Mouse (Mus musculus) gastrocnemius, adult 2 months (tissue): ENCODE measurements around the gene Mylk. TPM values are rescaled to one million over a fixed set of nuclear protein-coding genes. Genes with fewer than 3 reads are reported as not detected.

Experiments used
- DNase-seq: peaks from one replicate; pipeline ENCODE4 v3.0.0; 2022
- H3K27ac ChIP-seq: fragments of 200-600 bp; 2 replicates; pipeline ENCODE4 v1.8.1; 2022; ENCODE audit warnings: mild to moderate bottlenecking
- H3K4me3 ChIP-seq: fragments of 200-600 bp; 2 replicates; pipeline ENCODE4 v1.8.1; 2022; ENCODE audit warnings: mild to moderate bottlenecking, moderate library complexity
- CTCF ChIP-seq: fragments of 200-600 bp; IDR thresholded peaks from 2 replicates; pipeline ENCODE4 v1.8.1; 2022; ENCODE audit warnings: antibody characterized with exemption, mild to moderate bottlenecking, moderate library complexity
- intact Hi-C: fragments of 180-260 bp; cut with DNase I; formaldehyde crosslinking; loops from one replicate; pipeline ENCODE4 v1.15.1; 2025
- total RNA-seq, 2 experiments: library from RNA; stranded (reverse); gene quantifications; 2 replicates each; pipeline ENCODE4 v1.2.3; 2021

Mylk gene
- total RNA-seq, 2 experiments from 2014 or later, result 22.7 to 29.5 TPM

GRCm38 (mm10) chr16:35018470-35018974 is 273.5 kb downstream of the Mylk start:
- no peak for TF ChIP-seq CTCF
- no peak for DNase-seq
- Histone ChIP-seq H3K27ac (no peak overlapping the region), H3K4me3 (no peak overlapping the region)
- intact Hi-C loops, result no loop called here

GRCm38 (mm10) chr16:35021903-35022241 is 276.9 kb downstream of the Mylk start:
- Histone ChIP-seq H3K4me3 (peak overlapping the region; percentile 96), H3K27ac (peak overlapping the region; percentile 92)
- intact Hi-C loops, result no loop called here
- no peak for DNase-seq
- no peak for TF ChIP-seq CTCF

- no peak for TF ChIP-seq CTCF
- peak; percentile 96 for DNase-seq
- Histone ChIP-seq H3K27ac (peak within 1 kb of the TSS; percentile 92), H3K4me3 (peak within 1 kb of the TSS; percentile 96)
- intact Hi-C loops, result no loop called here
Observed at GRCm38 (mm10) chr16:35022242-35023137, 277.5 kb downstream of the Mylk start, which contains the start of gene Hacd2. Hacd2 (plus strand) TSS chr16:35022428.

GRCm38 (mm10) chr16:35023138-35023735 is 278.2 kb downstream of the Mylk start:
- no peak for DNase-seq
- intact Hi-C loops, result no loop called here
- H3K4me3 ChIP-seq, result peak overlapping the region; percentile 96
- TF ChIP-seq CTCF, result no peak
- peak overlapping the region; percentile 92 for H3K27ac ChIP-seq

- H3K4me3 ChIP-seq, result no peak overlapping the region
- TF ChIP-seq CTCF, result peak; percentile 18; the same call in 1 of the 2 replicates
- intact Hi-C loops, result no loop called here
- no peak for DNase-seq
- no peak overlapping the region for H3K27ac ChIP-seq
Observed at GRCm38 (mm10) chr16:35024300-35024699, 279.3 kb downstream of the Mylk start.

GRCm38 (mm10) chr16:35025347-35025746 is 280.3 kb downstream of the Mylk start:
- no peak overlapping the region for H3K4me3 ChIP-seq
- H3K27ac ChIP-seq, result no peak overlapping the region
- TF ChIP-seq CTCF, result no peak
- no peak for DNase-seq
- intact Hi-C loops, result no loop called here

- intact Hi-C loops, result no loop called here
- TF ChIP-seq CTCF, result no peak
- peak overlapping the region; percentile 56 for H3K27ac ChIP-seq
Observed at GRCm38 (mm10) chr16:35033241-35033640, 288.2 kb downstream of the Mylk start.

GRCm38 (mm10) chr16:35033809-35034577 is 289.0 kb downstream of the Mylk start:
- H3K4me3 ChIP-seq, result peak overlapping the region; percentile 7; the same call in 1 of the 2 replicates
- TF ChIP-seq CTCF, result no peak
- intact Hi-C loops, result no loop called here
- peak overlapping the region; percentile 56 for H3K27ac ChIP-seq
- DNase-seq, result no peak

More at GRCm38 (mm10) chr16:35033241-35033640, 288.2 kb downstream of the Mylk start:
- H3K4me3 ChIP-seq, result no peak overlapping the region
- DNase-seq, result no peak

GRCm38 (mm10) chr16:35034971-35035370 is 290.0 kb downstream of the Mylk start:
- Histone ChIP-seq H3K4me3 (no peak overlapping the region), H3K27ac (peak overlapping the region; percentile 56)
- intact Hi-C loops, result no loop called here
- TF ChIP-seq CTCF, result no peak
- DNase-seq, result no peak

- intact Hi-C loops, result no loop called here
- DNase-seq, result no peak
- Histone ChIP-seq H3K4me3 (no peak overlapping the region), H3K27ac (no peak overlapping the region)
- no peak for TF ChIP-seq CTCF
Observed at GRCm38 (mm10) chr16:35036754-35037153, 291.7 kb downstream of the Mylk start.

- DNase-seq, result no peak
- intact Hi-C loops, result no loop called here
- Histone ChIP-seq H3K27ac (no peak overlapping the region), H3K4me3 (no peak overlapping the region)
- no peak for TF ChIP-seq CTCF
Observed at GRCm38 (mm10) chr16:35038343-35039057, 293.5 kb downstream of the Mylk start.

GRCm38 (mm10) chr16:35040154-35040553 is 295.1 kb downstream of the Mylk start:
- intact Hi-C loops, result no loop called here
- Histone ChIP-seq H3K27ac (peak overlapping the region; percentile 28; the same call in 1 of the 2 replicates), H3K4me3 (no peak overlapping the region)
- TF ChIP-seq CTCF, result no peak
- DNase-seq, result no peak
